Mouse (Mus musculus): Measurements from ENCODE around the gene Fbxo6. TPM values are rescaled to one million over a fixed set of nuclear protein-coding genes. Genes with fewer than 3 reads are reported as not detected.
A peak's percentile ranks its signal among the peaks of the same experiment; 100 is the strongest.

The Fbxo6 gene
- polyA plus RNA-seq, 1 experiment from 2014 or later: 16.5 TPM

GRCm38 (mm10) chr4:148173811-148174494 is 22.0 kb upstream of the Fbxo6 start:
- Histone ChIP-seq H3K4me3 (replicated peaks) (no peak overlapping the region), H3K27me3 (peaks cover 92% of the 10 kb centered on the region), H3K4me1 (replicated peaks) (no peaks in the 10 kb centered on the region), H3K4me2 (no peak overlapping the region), H3K9me3 (replicated peaks) (no peaks in the 10 kb centered on the region), H3K9ac (no peak overlapping the region), H3K36me3 (no peaks in the 10 kb centered on the region), H3K27ac (no peak overlapping the region)
- DNase-seq: no peak
- ATAC-seq (ENCODE audit: low read depth): no peak
- 6% methylated on average over 30 of the region's 30 CpGs for WGBS (ENCODE audit: insufficient replicate concordance)

- Histone ChIP-seq H3K27me3 (peaks cover 88% of the 10 kb centered on the region), H3K9me3 (replicated peaks) (no peaks in the 10 kb centered on the region), H3K4me3 (replicated peaks) (no peak overlapping the region), H3K27ac (no peak overlapping the region), H3K36me3 (no peaks in the 10 kb centered on the region), H3K4me2 (no peak overlapping the region), H3K9ac (no peak overlapping the region), H3K4me1 (replicated peaks) (no peaks in the 10 kb centered on the region)
- no peak for DNase-seq
- WGBS (ENCODE audit: insufficient replicate concordance): 43% methylated on average over 3 of the region's 3 CpGs
- no peak for ATAC-seq (ENCODE audit: low read depth)
Observed at GRCm38 (mm10) chr4:148171261-148171660, 19.3 kb upstream of the Fbxo6 start.

GRCm38 (mm10) chr4:148170842-148171241 is 18.9 kb upstream of the Fbxo6 start:
- no peaks in the 10 kb centered on the region for H3K4me1 ChIP-seq (replicated peaks)
- WGBS (ENCODE audit: insufficient replicate concordance): 3% methylated on average over 2 of the region's 2 CpGs
- DNase-seq: no peak

GRCm38 (mm10) chr4:148169586-148169985 is 17.6 kb upstream of the Fbxo6 start:
- no peak for DNase-seq
- Histone ChIP-seq H3K27me3 (peaks cover 88% of the 10 kb centered on the region), H3K4me2 (no peak overlapping the region), H3K4me3 (replicated peaks) (no peak overlapping the region), H3K36me3 (no peaks in the 10 kb centered on the region), H3K9me3 (replicated peaks) (no peaks in the 10 kb centered on the region), H3K9ac (no peak overlapping the region), H3K4me1 (replicated peaks) (peaks cover 3% of the 10 kb centered on the region; the same call in 1 of the 2 replicates), H3K27ac (no peak overlapping the region)
- WGBS (ENCODE audit: insufficient replicate concordance): 8% methylated on average over 15 of the region's 15 CpGs
- no peak for ATAC-seq (ENCODE audit: low read depth)

More at GRCm38 (mm10) chr4:148170842-148171241, 18.9 kb upstream of the Fbxo6 start:
- no peak overlapping the region for H3K4me3 ChIP-seq (replicated peaks)
- no peak overlapping the region for H3K4me2 ChIP-seq
- peaks cover 88% of the 10 kb centered on the region for H3K27me3 ChIP-seq
- no peak overlapping the region for H3K27ac ChIP-seq
- no peaks in the 10 kb centered on the region for H3K9me3 ChIP-seq (replicated peaks)
- no peaks in the 10 kb centered on the region for H3K36me3 ChIP-seq
- no peak for ATAC-seq (ENCODE audit: low read depth)
- H3K9ac ChIP-seq: no peak overlapping the region

- H3K27ac ChIP-seq: no peak overlapping the region
- DNase-seq: no peak
- 13% methylated on average over 7 of the region's 7 CpGs for WGBS (ENCODE audit: insufficient replicate concordance)
- no peaks in the 10 kb centered on the region for H3K36me3 ChIP-seq
- peaks cover 11% of the 10 kb centered on the region; the same call in 1 of the 2 replicates for H3K4me1 ChIP-seq (replicated peaks)
- ATAC-seq (ENCODE audit: low read depth): no peak
- H3K9me3 ChIP-seq (replicated peaks): no peaks in the 10 kb centered on the region
- H3K4me3 ChIP-seq (replicated peaks): no peak overlapping the region
- no peak overlapping the region for H3K9ac ChIP-seq
- H3K27me3 ChIP-seq: peaks cover 88% of the 10 kb centered on the region
- no peak overlapping the region for H3K4me2 ChIP-seq
Observed at GRCm38 (mm10) chr4:148168287-148168686, 16.3 kb upstream of the Fbxo6 start.

GRCm38 (mm10) chr4:148166986-148167385 is 15.0 kb upstream of the Fbxo6 start:
- Histone ChIP-seq H3K27ac (no peak overlapping the region), H3K9me3 (replicated peaks) (no peaks in the 10 kb centered on the region), H3K4me1 (replicated peaks) (peaks cover 11% of the 10 kb centered on the region; the same call in 1 of the 2 replicates), H3K36me3 (no peaks in the 10 kb centered on the region), H3K9ac (no peak overlapping the region), H3K27me3 (peaks cover 88% of the 10 kb centered on the region), H3K4me2 (no peak overlapping the region), H3K4me3 (replicated peaks) (no peak overlapping the region)
- no peak for ATAC-seq (ENCODE audit: low read depth)
- 18% methylated on average over 4 of the region's 4 CpGs for WGBS (ENCODE audit: insufficient replicate concordance)
- DNase-seq: no peak

- 19% methylated on average over 10 of the region's 10 CpGs for WGBS (ENCODE audit: insufficient replicate concordance)
- no peak overlapping the region for H3K4me2 ChIP-seq
- peaks cover 11% of the 10 kb centered on the region; the same call in 1 of the 2 replicates for H3K4me1 ChIP-seq (replicated peaks)
- no peak overlapping the region for H3K9ac ChIP-seq
- ATAC-seq (ENCODE audit: low read depth) (no peak), DNase-seq (no peak)
- no peak overlapping the region for H3K4me3 ChIP-seq (replicated peaks)
- no peaks in the 10 kb centered on the region for H3K36me3 ChIP-seq
- no peaks in the 10 kb centered on the region for H3K9me3 ChIP-seq (replicated peaks)
- H3K27me3 ChIP-seq: peaks cover 88% of the 10 kb centered on the region
- H3K27ac ChIP-seq: no peak overlapping the region
Observed at GRCm38 (mm10) chr4:148166431-148166830, 14.5 kb upstream of the Fbxo6 start.

- no peak overlapping the region for H3K27ac ChIP-seq
- H3K9me3 ChIP-seq (replicated peaks): no peaks in the 10 kb centered on the region
- no peak overlapping the region for H3K4me2 ChIP-seq
- WGBS (ENCODE audit: insufficient replicate concordance): 15% methylated on average over 17 of the region's 17 CpGs
- H3K9ac ChIP-seq: no peak overlapping the region
- DNase-seq: no peak
- no peak for ATAC-seq (ENCODE audit: low read depth)
- peaks cover 90% of the 10 kb centered on the region for H3K27me3 ChIP-seq
- no peaks in the 10 kb centered on the region for H3K36me3 ChIP-seq
- no peak overlapping the region for H3K4me3 ChIP-seq (replicated peaks)
- peaks cover 17% of the 10 kb centered on the region for H3K4me1 ChIP-seq (replicated peaks)
Observed at GRCm38 (mm10) chr4:148165551-148165950, 13.6 kb upstream of the Fbxo6 start.

GRCm38 (mm10) chr4:148164461-148164860 is 12.5 kb upstream of the Fbxo6 start:
- no peak overlapping the region for H3K9ac ChIP-seq
- ATAC-seq (ENCODE audit: low read depth): no peak
- H3K4me1 ChIP-seq (replicated peaks): peaks cover 28% of the 10 kb centered on the region
- H3K36me3 ChIP-seq: no peaks in the 10 kb centered on the region
- H3K4me2 ChIP-seq: no peak overlapping the region; the same call in 1 of the 2 replicates
- WGBS (ENCODE audit: insufficient replicate concordance): 1% methylated on average over 16 of the region's 16 CpGs
- H3K4me3 ChIP-seq (replicated peaks): 0 out of 2 replicates have a peak overlapping the region, but pooled peaks have one; percentile 23
- peaks cover 90% of the 10 kb centered on the region for H3K27me3 ChIP-seq
- H3K27ac ChIP-seq: no peak overlapping the region
- no peaks in the 10 kb centered on the region for H3K9me3 ChIP-seq (replicated peaks)
- no peak for DNase-seq

- Histone ChIP-seq H3K9me3 (replicated peaks) (no peaks in the 10 kb centered on the region), H3K4me2 (peak overlapping the region; percentile 40), H3K4me3 (replicated peaks) (peak overlapping the region; percentile 23; the same call in 1 of the 2 replicates), H3K27ac (no peak overlapping the region), H3K27me3 (peaks cover 91% of the 10 kb centered on the region), H3K9ac (no peak overlapping the region), H3K36me3 (no peaks in the 10 kb centered on the region), H3K4me1 (replicated peaks) (peaks cover 32% of the 10 kb centered on the region)
- 2% methylated on average over 29 of the region's 29 CpGs for WGBS (ENCODE audit: insufficient replicate concordance)
- DNase-seq: peak; percentile 46
- ATAC-seq (ENCODE audit: low read depth): 0 out of 2 replicates have a peak, but pooled peaks have one; percentile 5
Observed at GRCm38 (mm10) chr4:148164002-148164439, 12.1 kb upstream of the Fbxo6 start.

GRCm38 (mm10) chr4:148160436-148161390 is 8.8 kb upstream of the Fbxo6 start, which contains the start of the genes Fbxo44 and Fbxo2:
TSS of gene Fbxo44 (minus strand) at chr4:148160482.
TSS of gene Fbxo2 (plus strand) at chr4:148160621.
- H3K27me3 ChIP-seq: peaks cover 78% of the 10 kb centered on the region
- H3K4me1 ChIP-seq (replicated peaks): peaks cover 46% of the 10 kb centered on the region
- no peaks in the 10 kb centered on the region for H3K9me3 ChIP-seq (replicated peaks)
- ATAC-seq (ENCODE audit: low read depth): peak; percentile 32; the same call in 1 of the 2 replicates
- H3K27ac ChIP-seq: no peak within 1 kb of the TSS
- peak within 1 kb of the TSS; percentile 97 for H3K4me2 ChIP-seq
- H3K36me3 ChIP-seq: no peaks in the 10 kb centered on the region
- whole genome bisulfite sequencing (ENCODE audit: insufficient replicate concordance): 1% methylated on average over 43 of the region's 43 CpGs
- peak within 1 kb of the TSS; percentile 76 for H3K9ac ChIP-seq
- peak within 1 kb of the TSS; percentile 67 for H3K4me3 ChIP-seq (replicated peaks)
- no peak for DNase-seq
